Mouse (Mus musculus): Measurements from ENCODE around the gene Defb9. TPM values are rescaled to one million over a fixed set of nuclear protein-coding genes. Genes with fewer than 3 reads are reported as not detected.
"Not testable (repeated sequence)": the region's sequence is repeated elsewhere in the genome, so short reads cannot be mapped to it uniquely, and the experiment has no call there.

The Defb9 gene
- polyA plus RNA-seq (2015; fragmentation: Nextera tagmentation; extraction: Ambion mirVana) = not detected in 2 replicates

GRCm38 (mm10) chr8:21885321-21885720 lies at the start of gene Defb9:
Defb9 (minus strand) TSS chr8:21885421.
- not testable (repeated sequence) for H3K4me3 ChIP-seq

GRCm38 (mm10) chr8:21932610-21933009 lies 47.4 kb upstream of the Defb9 start, which contains the start of gene Defb15:
Defb15 (minus strand) TSS chr8:21932710.
- WGBS = 90% methylated on average over 6 of the region's 6 CpGs
- Histone ChIP-seq H3K4me2 (no peak within 1 kb of the TSS), H3K9ac (no peak within 1 kb of the TSS), H3K4me3 (no peak within 1 kb of the TSS), H3K4me1 (replicated peaks) (no peaks in the 10 kb centered on the region), H3K36me3 (no peaks in the 10 kb centered on the region), H3K9me3 (replicated peaks) (no peaks in the 10 kb centered on the region), H3K27ac (no peak within 1 kb of the TSS), H3K27me3 (no peaks in the 10 kb centered on the region)
- ATAC-seq (replicated peaks; ENCODE audit: insufficient number of reproducible peaks, insufficient read depth, low FRiP score, low read depth) = no peak

More at GRCm38 (mm10) chr8:21885321-21885720, at the start of gene Defb9:
- H3K27ac ChIP-seq; H3K36me3 ChIP-seq; H3K9ac ChIP-seq; H3K4me2 ChIP-seq; H3K27me3 ChIP-seq; H3K4me1 ChIP-seq (replicated peaks); H3K9me3 ChIP-seq (replicated peaks); ATAC-seq (replicated peaks; ENCODE audit: insufficient number of reproducible peaks, insufficient read depth, low FRiP score, low read depth): not testable (repeated sequence)

GRCm38 (mm10) chr8:21930754-21931153 lies 45.5 kb upstream of the Defb9 start:
- not testable (repeated sequence) for H3K4me1 ChIP-seq (replicated peaks); H3K36me3 ChIP-seq; H3K27ac ChIP-seq; H3K9ac ChIP-seq; H3K4me3 ChIP-seq; H3K9me3 ChIP-seq (replicated peaks); H3K4me2 ChIP-seq; H3K27me3 ChIP-seq; ATAC-seq (replicated peaks; ENCODE audit: insufficient number of reproducible peaks, insufficient read depth, low FRiP score, low read depth)
- WGBS = 77% methylated on average over 3 of the region's 3 CpGs

GRCm38 (mm10) chr8:21915625-21916024 lies 30.4 kb upstream of the Defb9 start:
- WGBS = 79% methylated on average over 3 of the region's 3 CpGs
- no peak overlapping the region for H3K9ac ChIP-seq
- no peak for ATAC-seq (replicated peaks; ENCODE audit: insufficient number of reproducible peaks, insufficient read depth, low FRiP score, low read depth)
- no peak overlapping the region for H3K4me3 ChIP-seq
- H3K27me3 ChIP-seq = no peaks in the 10 kb centered on the region
- no peak overlapping the region for H3K4me2 ChIP-seq
- no peaks in the 10 kb centered on the region for H3K4me1 ChIP-seq (replicated peaks)
- no peaks in the 10 kb centered on the region for H3K36me3 ChIP-seq
- no peak overlapping the region for H3K27ac ChIP-seq
- H3K9me3 ChIP-seq (replicated peaks) = no peaks in the 10 kb centered on the region

GRCm38 (mm10) chr8:21912554-21912953 lies 27.3 kb upstream of the Defb9 start:
- no peak overlapping the region for H3K27ac ChIP-seq
- 26% methylated on average over 2 of the region's 2 CpGs for WGBS
- no peak overlapping the region for H3K4me3 ChIP-seq
- H3K27me3 ChIP-seq = no peaks in the 10 kb centered on the region
- H3K9ac ChIP-seq = no peak overlapping the region
- no peaks in the 10 kb centered on the region for H3K9me3 ChIP-seq (replicated peaks)
- no peak for ATAC-seq (replicated peaks; ENCODE audit: insufficient number of reproducible peaks, insufficient read depth, low FRiP score, low read depth)
- no peak overlapping the region for H3K4me2 ChIP-seq
- no peaks in the 10 kb centered on the region for H3K4me1 ChIP-seq (replicated peaks)
- no peaks in the 10 kb centered on the region for H3K36me3 ChIP-seq

GRCm38 (mm10) chr8:21911931-21912330 lies 26.7 kb upstream of the Defb9 start:
- Histone ChIP-seq H3K4me1 (replicated peaks) (no peaks in the 10 kb centered on the region), H3K9ac (no peak overlapping the region), H3K36me3 (no peaks in the 10 kb centered on the region), H3K9me3 (replicated peaks) (no peaks in the 10 kb centered on the region), H3K27ac (no peak overlapping the region), H3K27me3 (no peaks in the 10 kb centered on the region), H3K4me2 (no peak overlapping the region), H3K4me3 (no peak overlapping the region)
- no peak for ATAC-seq (replicated peaks; ENCODE audit: insufficient number of reproducible peaks, insufficient read depth, low FRiP score, low read depth)
- 14% methylated on average over 1 of the region's 1 CpGs for WGBS

- ATAC-seq (replicated peaks; ENCODE audit: insufficient number of reproducible peaks, insufficient read depth, low FRiP score, low read depth); H3K36me3 ChIP-seq; H3K4me1 ChIP-seq (replicated peaks); H3K27ac ChIP-seq; H3K4me3 ChIP-seq; H3K9me3 ChIP-seq (replicated peaks); H3K9ac ChIP-seq; H3K27me3 ChIP-seq; H3K4me2 ChIP-seq: not testable (repeated sequence)
Measured at GRCm38 (mm10) chr8:21906290-21906689, 21.1 kb upstream of the Defb9 start, which contains the start of gene Defb11. Defb11 (minus strand) TSS chr8:21906412.

- H3K9me3 ChIP-seq (replicated peaks); H3K4me1 ChIP-seq (replicated peaks); ATAC-seq (replicated peaks; ENCODE audit: insufficient number of reproducible peaks, insufficient read depth, low FRiP score, low read depth); H3K4me3 ChIP-seq; H3K36me3 ChIP-seq; H3K4me2 ChIP-seq; H3K9ac ChIP-seq; H3K27ac ChIP-seq; H3K27me3 ChIP-seq: not testable (repeated sequence)
- 31% methylated on average over 1 of the region's 1 CpGs for WGBS
Measured at GRCm38 (mm10) chr8:21858586-21858985, 26.6 kb downstream of the Defb9 start, which contains the start of gene Defb10. Defb10 (plus strand) TSS chr8:21858901.

Other genes with a start within 250 kb of the Defb9 start
- not detected in 2 replicates for gene Defa17, start 229.6 kb downstream of the Defb9 start, polyA plus RNA-seq (2015; fragmentation: Nextera tagmentation; extraction: Ambion mirVana)
- gene Defa34, start 219.6 kb downstream of the Defb9 start, polyA plus RNA-seq (2015; fragmentation: Nextera tagmentation; extraction: Ambion mirVana) = not detected in 2 replicates
- not detected in 2 replicates for gene AY761184, start 181.8 kb downstream of the Defb9 start, polyA plus RNA-seq (2015; fragmentation: Nextera tagmentation; extraction: Ambion mirVana)
- not detected in 2 replicates for gene Defa24, start 150.9 kb downstream of the Defb9 start, polyA plus RNA-seq (2015; fragmentation: Nextera tagmentation; extraction: Ambion mirVana)
- gene Defb50, start 61.9 kb downstream of the Defb9 start, polyA plus RNA-seq (2015; fragmentation: Nextera tagmentation; extraction: Ambion mirVana) = not detected in 2 replicates
- not detected in 2 replicates for gene Defb2, start 45.5 kb downstream of the Defb9 start, polyA plus RNA-seq (2015; fragmentation: Nextera tagmentation; extraction: Ambion mirVana)
- not detected in 2 replicates for gene Defb10, start 26.5 kb downstream of the Defb9 start, polyA plus RNA-seq (2015; fragmentation: Nextera tagmentation; extraction: Ambion mirVana)
- not detected in 2 replicates for gene Defb11, start 21.0 kb upstream of the Defb9 start, polyA plus RNA-seq (2015; fragmentation: Nextera tagmentation; extraction: Ambion mirVana)
- not detected in 2 replicates for gene Defb15, start 47.3 kb upstream of the Defb9 start, polyA plus RNA-seq (2015; fragmentation: Nextera tagmentation; extraction: Ambion mirVana)
- not detected in 2 replicates for gene Defb35, start 52.9 kb upstream of the Defb9 start, polyA plus RNA-seq (2015; fragmentation: Nextera tagmentation; extraction: Ambion mirVana)
- not detected in 2 replicates for gene Defb13, start 61.3 kb upstream of the Defb9 start, polyA plus RNA-seq (2015; fragmentation: Nextera tagmentation; extraction: Ambion mirVana)
- gene Fam90a1a, start 73.3 kb upstream of the Defb9 start, polyA plus RNA-seq (2015; fragmentation: Nextera tagmentation; extraction: Ambion mirVana) = not detected in 2 replicates
- gene Ccdc70, start 84.4 kb upstream of the Defb9 start, polyA plus RNA-seq (2015; fragmentation: Nextera tagmentation; extraction: Ambion mirVana) = not detected in 2 replicates
- gene Atp7b, start 174.9 kb upstream of the Defb9 start, polyA plus RNA-seq (2015; fragmentation: Nextera tagmentation; extraction: Ambion mirVana) = 0.67 and 2.1 TPM in 2 replicates
- gene Alg11, start 175.3 kb upstream of the Defb9 start, polyA plus RNA-seq (2015; fragmentation: Nextera tagmentation; extraction: Ambion mirVana) = 14.6 and 17.0 TPM in 2 replicates
- gene Nek5, start 239.6 kb upstream of the Defb9 start, polyA plus RNA-seq (2015; fragmentation: Nextera tagmentation; extraction: Ambion mirVana) = 0.26 and 0.43 TPM in 2 replicates